Mouse (Mus musculus): ENCODE results near the gene Hoxb8. TPM values are rescaled to one million over a fixed set of nuclear protein-coding genes. Genes with fewer than 3 reads are reported as not detected.

Gene Hoxb8
- polyA plus RNA-seq, 1 experiment from 2014 or later = 1.4 TPM

- Histone ChIP-seq H3K4me1 (ENCODE audit: insufficient read depth) (no peaks in the 10 kb centered on the region), H3K27me3 (ENCODE audit: insufficient read depth, low read length) (peaks cover 99% of the 10 kb centered on the region), H3K9ac (no peak overlapping the region), H3K36me3 (ENCODE audit: insufficient read depth) (no peaks in the 10 kb centered on the region), H3K4me2 (peak overlapping the region; percentile 1; the same call in 1 of the 2 replicates), H3K27ac (ENCODE audit: low read depth) (no peak overlapping the region), H3K4me3 (ENCODE audit: low read depth, low read length) (no peak overlapping the region), H3K9me3 (ENCODE audit: low read depth, low read length) (no peaks in the 10 kb centered on the region)
- ATAC-seq (ENCODE audit: insufficient read depth) (no peak), DNase-seq (no peak)
- WGBS = under 1% methylated on average over 39 of the region's 39 CpGs
- no peak for TF ChIP-seq CTCF (IDR thresholded peaks at IDR 0.05; ENCODE audit: low read depth)
Observed at GRCm38 (mm10) chr11:96255111-96255995, 26.4 kb upstream of the Hoxb8 start.

GRCm38 (mm10) chr11:96255996-96256445, 25.7 kb upstream of the Hoxb8 start:
- H3K9ac ChIP-seq = no peak overlapping the region
- 3% methylated on average over 14 of the region's 14 CpGs for WGBS
- H3K36me3 ChIP-seq (ENCODE audit: insufficient read depth) = no peaks in the 10 kb centered on the region
- ATAC-seq (ENCODE audit: insufficient read depth) (no peak), DNase-seq (no peak)
- no peak overlapping the region for H3K4me3 ChIP-seq (ENCODE audit: low read depth, low read length)
- peaks cover 99% of the 10 kb centered on the region for H3K27me3 ChIP-seq (ENCODE audit: insufficient read depth, low read length)
- no peak overlapping the region for H3K4me2 ChIP-seq
- no peak overlapping the region for H3K27ac ChIP-seq (ENCODE audit: low read depth)
- no peaks in the 10 kb centered on the region for H3K4me1 ChIP-seq (ENCODE audit: insufficient read depth)
- TF ChIP-seq CTCF (IDR thresholded peaks at IDR 0.05; ENCODE audit: low read depth) = no peak
- H3K9me3 ChIP-seq (ENCODE audit: low read depth, low read length) = no peaks in the 10 kb centered on the region

GRCm38 (mm10) chr11:96257141-96257540, 24.6 kb upstream of the Hoxb8 start:
- Histone ChIP-seq H3K36me3 (ENCODE audit: insufficient read depth) (no peaks in the 10 kb centered on the region), H3K9me3 (ENCODE audit: low read depth, low read length) (no peaks in the 10 kb centered on the region), H3K4me2 (no peak overlapping the region), H3K27me3 (ENCODE audit: insufficient read depth, low read length) (peaks cover 99% of the 10 kb centered on the region), H3K9ac (no peak overlapping the region), H3K4me3 (ENCODE audit: low read depth, low read length) (no peak overlapping the region), H3K4me1 (ENCODE audit: insufficient read depth) (no peaks in the 10 kb centered on the region), H3K27ac (ENCODE audit: low read depth) (no peak overlapping the region)
- ATAC-seq (ENCODE audit: insufficient read depth) (no peak), DNase-seq (no peak)
- no peak for TF ChIP-seq CTCF (IDR thresholded peaks at IDR 0.05; ENCODE audit: low read depth)
- WGBS = 28% methylated on average over 2 of the region's 2 CpGs

- H3K9me3 ChIP-seq (ENCODE audit: low read depth, low read length) = no peaks in the 10 kb centered on the region
- peak; percentile 0 for DNase-seq
- WGBS = 6% methylated on average over 2 of the region's 2 CpGs
- no peaks in the 10 kb centered on the region for H3K36me3 ChIP-seq (ENCODE audit: insufficient read depth)
- no peak overlapping the region for H3K4me2 ChIP-seq
- H3K27me3 ChIP-seq (ENCODE audit: insufficient read depth, low read length) = peaks cover 99% of the 10 kb centered on the region
- no peak for TF ChIP-seq CTCF (IDR thresholded peaks at IDR 0.05; ENCODE audit: low read depth)
- no peaks in the 10 kb centered on the region for H3K4me1 ChIP-seq (ENCODE audit: insufficient read depth)
- no peak overlapping the region for H3K9ac ChIP-seq
- H3K4me3 ChIP-seq (ENCODE audit: low read depth, low read length) = no peak overlapping the region
- H3K27ac ChIP-seq (ENCODE audit: low read depth) = no peak overlapping the region
- ATAC-seq (ENCODE audit: insufficient read depth) = no peak
Observed at GRCm38 (mm10) chr11:96259038-96259437, 22.7 kb upstream of the Hoxb8 start.

- Histone ChIP-seq H3K4me1 (ENCODE audit: insufficient read depth) (no peaks in the 10 kb centered on the region), H3K4me2 (no peak overlapping the region), H3K36me3 (ENCODE audit: insufficient read depth) (no peaks in the 10 kb centered on the region), H3K27ac (ENCODE audit: low read depth) (no peak overlapping the region), H3K4me3 (ENCODE audit: low read depth, low read length) (no peak overlapping the region), H3K27me3 (ENCODE audit: insufficient read depth, low read length) (peaks cover 99% of the 10 kb centered on the region), H3K9ac (no peak overlapping the region), H3K9me3 (ENCODE audit: low read depth, low read length) (no peaks in the 10 kb centered on the region)
- WGBS = 9% methylated on average over 1 of the region's 1 CpGs
- DNase-seq (peak; percentile 0), ATAC-seq (ENCODE audit: insufficient read depth) (no peak)
- no peak for TF ChIP-seq CTCF (IDR thresholded peaks at IDR 0.05; ENCODE audit: low read depth)
Observed at GRCm38 (mm10) chr11:96259511-96259910, 22.2 kb upstream of the Hoxb8 start.

GRCm38 (mm10) chr11:96260310-96260970, 21.3 kb upstream of the Hoxb8 start:
- Histone ChIP-seq H3K27me3 (ENCODE audit: insufficient read depth, low read length) (peaks cover 99% of the 10 kb centered on the region), H3K9me3 (ENCODE audit: low read depth, low read length) (no peaks in the 10 kb centered on the region)
- WGBS = 4% methylated on average over 23 of the region's 23 CpGs

GRCm38 (mm10) chr11:96261323-96261890, 20.3 kb upstream of the Hoxb8 start:
- Histone ChIP-seq H3K4me2 (no peak overlapping the region), H3K27ac (ENCODE audit: low read depth) (no peak overlapping the region), H3K9ac (no peak overlapping the region), H3K27me3 (ENCODE audit: insufficient read depth, low read length) (peaks cover 99% of the 10 kb centered on the region), H3K4me1 (ENCODE audit: insufficient read depth) (no peaks in the 10 kb centered on the region), H3K9me3 (ENCODE audit: low read depth, low read length) (no peaks in the 10 kb centered on the region), H3K4me3 (ENCODE audit: low read depth, low read length) (no peak overlapping the region), H3K36me3 (ENCODE audit: insufficient read depth) (no peaks in the 10 kb centered on the region)
- peak; percentile 89 for TF ChIP-seq CTCF (IDR thresholded peaks at IDR 0.05; ENCODE audit: low read depth)
- WGBS = 2% methylated on average over 24 of the region's 24 CpGs
- peak; percentile 90 for DNase-seq
- ATAC-seq (ENCODE audit: insufficient read depth) = peak; percentile 61

More at GRCm38 (mm10) chr11:96260310-96260970, 21.3 kb upstream of the Hoxb8 start:
- H3K9ac ChIP-seq = no peak overlapping the region
- H3K4me2 ChIP-seq = 0 out of 2 replicates have a peak overlapping the region, but pooled peaks have one; percentile 14
- H3K4me3 ChIP-seq (ENCODE audit: low read depth, low read length) = no peak overlapping the region
- no peak for TF ChIP-seq CTCF (IDR thresholded peaks at IDR 0.05; ENCODE audit: low read depth)
- 0 out of 2 replicates have a peak, but pooled peaks have one; percentile 22 for ATAC-seq (ENCODE audit: insufficient read depth)
- no peak overlapping the region for H3K27ac ChIP-seq (ENCODE audit: low read depth)
- peak; percentile 69 for DNase-seq
- H3K4me1 ChIP-seq (ENCODE audit: insufficient read depth) = no peaks in the 10 kb centered on the region
- H3K36me3 ChIP-seq (ENCODE audit: insufficient read depth) = no peaks in the 10 kb centered on the region
